Mouse (Mus musculus) lung, postnatal 25 days (tissue): ENCODE measurements around the gene Insrr.

Experiments used
- DNase-seq: peaks from one replicate; pipeline ENCODE4 v3.0.0; 2022; ENCODE audit warnings: low spot score

The Insrr gene

DNA sequence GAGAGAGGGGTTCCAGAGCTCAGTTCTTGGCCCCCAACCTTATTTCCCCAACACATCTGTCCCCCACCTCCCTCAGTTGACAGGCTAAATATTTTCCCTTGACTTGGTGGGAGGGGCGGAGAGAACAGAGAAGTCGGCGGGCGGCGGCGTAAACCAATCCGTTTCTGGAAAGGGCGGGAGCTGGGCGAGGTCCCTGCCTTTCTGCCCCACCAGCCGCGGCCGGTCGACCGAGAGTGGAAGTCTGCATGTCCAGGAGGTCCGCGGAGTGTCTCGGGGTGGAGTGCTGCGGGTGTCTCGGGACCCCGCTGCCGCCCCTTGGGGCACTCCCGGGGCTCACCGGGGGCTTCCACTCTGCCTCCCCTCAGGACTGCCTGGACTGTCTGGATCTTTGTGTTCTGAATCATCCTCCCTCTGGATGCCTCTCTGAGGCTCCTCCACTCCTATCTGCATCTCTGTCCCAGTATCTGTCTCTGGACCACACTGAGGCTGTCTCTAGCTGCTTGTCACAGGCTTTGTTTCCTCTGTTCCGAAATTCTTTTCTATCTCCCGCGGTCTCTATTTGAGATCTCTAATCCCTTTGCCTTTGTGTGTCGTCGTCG lies at the start of gene Insrr:
TSS of gene Insrr (plus strand) at position 216 of the 599 bp plus-strand sequence.
- peak; percentile 29 for DNase-seq

DNA sequence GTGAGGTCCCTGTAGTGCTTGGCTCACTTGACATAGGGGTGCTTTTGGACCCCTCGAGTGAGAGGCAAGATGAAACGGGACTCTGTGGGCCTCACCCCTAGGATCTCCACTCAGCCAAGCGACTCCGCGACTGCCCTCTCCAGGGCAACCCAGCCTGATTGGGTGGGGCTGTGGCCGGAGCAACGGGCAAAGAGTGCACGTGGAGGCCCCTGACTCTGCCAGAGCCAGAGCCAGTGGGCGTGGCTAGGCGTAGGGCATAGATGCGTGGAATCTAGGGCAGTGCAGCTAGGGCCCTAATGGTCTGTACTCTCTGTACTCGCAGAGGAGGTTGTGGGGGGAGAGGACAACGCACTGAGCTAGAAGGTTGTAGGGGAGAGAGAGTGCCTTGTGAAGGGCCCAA lies 48.3 kb upstream of the Insrr start, which contains the start of gene Lrrc71:
TSS of gene Lrrc71 (minus strand) at position 195 of the 400 bp plus-strand sequence.
- no peak for DNase-seq

GRCm38 (mm10) chr3:87749036-87749435 lies 47.7 kb upstream of the Insrr start:
- peak; percentile 64 for DNase-seq

DNA sequence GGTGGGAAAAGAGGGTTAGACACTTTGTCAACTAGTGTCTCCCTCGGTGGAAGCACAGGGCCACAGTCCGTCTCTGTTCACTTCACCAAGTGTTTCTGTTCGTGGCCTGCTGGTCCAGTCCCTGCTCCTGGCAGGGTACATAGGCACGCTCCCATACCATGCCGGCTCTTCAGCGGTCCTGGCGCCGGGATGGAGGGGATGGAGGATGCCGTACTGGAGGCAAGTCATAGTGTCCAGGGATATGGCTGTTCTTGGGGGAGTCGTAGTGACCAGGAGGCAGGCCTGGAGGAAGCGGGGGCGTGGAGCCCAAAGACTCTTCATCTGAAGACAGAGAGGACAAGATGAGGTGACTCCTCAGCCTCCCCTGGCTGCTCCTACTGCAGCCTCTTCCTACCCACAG lies 46.8 kb upstream of the Insrr start:
- no peak for DNase-seq

GRCm38 (mm10) chr3:87752567-87752966 lies 44.2 kb upstream of the Insrr start:
- DNase-seq = no peak

- no peak for DNase-seq
Measured at GRCm38 (mm10) chr3:87753829-87754228, 42.9 kb upstream of the Insrr start.

DNA sequence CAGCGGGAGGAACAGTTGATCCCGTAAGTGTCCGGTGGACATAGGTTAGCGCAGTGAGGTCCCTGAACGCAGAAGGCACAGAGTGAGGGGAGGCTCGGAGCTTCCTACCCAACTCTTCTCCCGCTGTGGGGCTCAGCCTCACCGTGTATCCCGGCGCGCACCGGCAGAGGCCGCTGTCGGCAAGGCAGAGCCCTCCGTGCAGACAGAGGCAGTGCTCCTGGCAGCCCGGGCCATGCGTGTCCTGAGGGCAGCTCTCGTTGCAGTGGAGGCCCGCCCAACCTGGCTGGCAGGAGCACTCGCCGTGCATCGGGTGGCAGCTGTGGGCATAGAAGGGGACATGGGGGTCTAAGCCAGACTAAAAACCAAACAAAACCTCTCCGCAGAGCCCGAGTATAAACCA lies 40.8 kb upstream of the Insrr start:
- peak; percentile 84 for DNase-seq

GRCm38 (mm10) chr3:87756488-87756887 lies 40.3 kb upstream of the Insrr start:
- DNase-seq = no peak

- DNase-seq = no peak
Measured at GRCm38 (mm10) chr3:87758641-87759040, 38.1 kb upstream of the Insrr start.

DNA sequence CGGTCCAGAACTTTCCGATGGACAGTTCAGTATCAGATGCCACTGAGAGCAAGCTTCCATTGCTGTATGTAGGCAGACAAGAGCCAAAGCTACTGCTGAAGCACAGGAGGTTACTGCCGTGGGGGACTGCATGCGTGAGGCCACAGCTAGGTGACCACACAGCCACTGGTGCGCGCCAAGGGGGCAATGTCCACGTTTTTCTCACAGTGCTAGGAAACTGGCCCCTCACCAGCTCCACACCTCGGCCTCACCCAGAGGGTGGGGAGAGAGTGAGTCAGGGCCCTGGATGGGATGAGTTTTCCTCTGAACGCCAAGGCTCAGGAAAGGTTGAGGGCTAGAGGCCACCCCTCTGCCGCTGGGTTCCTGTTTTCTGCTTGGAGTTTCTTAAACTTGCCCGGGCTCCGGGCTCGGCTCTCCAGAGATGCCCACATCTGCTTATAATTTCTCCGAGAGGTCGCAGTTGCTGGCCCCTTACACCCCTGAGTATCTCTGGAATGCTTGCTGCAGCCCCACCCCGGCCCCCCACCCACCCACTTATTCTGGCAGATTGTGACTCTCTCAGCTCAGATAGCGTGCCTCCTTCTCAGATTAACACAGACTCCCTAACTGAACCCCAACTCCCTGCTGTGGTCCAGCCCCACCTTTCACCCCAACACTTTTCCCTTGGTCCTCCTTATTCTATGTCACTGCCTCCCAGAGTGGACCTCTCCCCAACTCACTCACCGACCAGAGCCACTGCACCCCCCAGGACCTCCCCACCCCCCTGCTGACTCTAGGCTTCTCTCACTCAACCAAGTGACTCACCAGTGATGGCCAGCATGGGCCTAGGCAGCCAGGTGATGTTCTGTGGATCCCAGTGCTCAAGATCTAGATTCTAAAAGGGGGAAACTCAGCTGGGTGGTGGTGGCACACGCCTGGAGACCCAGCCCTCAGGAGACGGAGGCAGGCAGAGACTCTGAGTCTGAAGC lies 35.1 kb upstream of the Insrr start:
- no peak for DNase-seq

GRCm38 (mm10) chr3:87763202-87763601 lies 33.5 kb upstream of the Insrr start:
- DNase-seq = no peak

DNA sequence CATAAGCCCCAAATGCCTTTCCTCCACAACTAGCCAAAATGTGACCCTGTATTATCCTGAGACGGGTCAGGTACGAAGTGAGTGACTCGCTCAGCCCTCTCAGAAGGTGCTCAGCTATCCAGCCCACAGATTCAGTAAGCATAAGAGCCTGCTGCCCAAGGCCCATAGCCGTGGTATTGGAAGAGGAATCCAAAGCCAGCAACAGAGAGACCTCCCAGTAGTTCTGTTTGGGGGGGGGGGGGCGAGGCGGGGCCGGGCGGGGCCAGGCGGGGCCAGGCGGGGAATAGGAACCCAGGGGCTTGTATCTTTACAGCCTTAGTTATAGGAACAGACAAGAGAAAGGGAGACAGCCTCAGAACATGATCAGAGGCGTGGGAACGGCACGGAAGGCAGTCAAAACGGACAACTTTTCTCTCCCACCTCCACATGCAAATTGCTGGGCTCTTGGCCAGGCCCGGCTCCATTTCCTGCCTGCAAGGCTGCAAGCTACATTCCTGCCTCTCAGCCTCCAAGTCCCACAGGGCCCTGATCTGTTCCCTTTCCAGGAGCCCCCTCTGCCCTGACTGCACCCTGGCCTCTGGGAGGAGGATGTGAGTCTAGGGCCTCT lies 33.0 kb upstream of the Insrr start:
- DNase-seq = peak; percentile 56

DNA sequence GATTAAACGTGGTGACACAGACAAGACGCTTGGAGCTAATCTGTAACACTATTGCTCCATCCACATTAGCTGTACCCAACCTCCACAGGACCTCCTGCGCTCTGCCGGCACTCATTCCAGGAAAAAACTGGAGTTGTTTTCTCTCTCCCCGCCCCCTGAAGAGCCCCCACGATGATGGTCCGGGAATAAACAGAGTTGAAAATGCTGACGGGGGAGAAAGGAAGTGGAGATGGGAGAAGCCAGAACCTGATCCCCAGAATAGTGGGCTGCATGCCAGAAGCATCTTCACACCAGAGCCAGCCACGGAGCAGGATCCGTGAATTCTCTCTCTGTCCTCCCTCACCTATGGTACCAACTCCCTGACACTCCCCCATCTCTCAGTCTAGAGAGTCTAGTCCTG lies 32.2 kb upstream of the Insrr start:
- DNase-seq = no peak

- DNase-seq = peak; percentile 72
Measured at GRCm38 (mm10) chr3:87765091-87765490, 31.7 kb upstream of the Insrr start.

GRCm38 (mm10) chr3:87765631-87766283 lies 31.0 kb upstream of the Insrr start:
- DNase-seq = no peak

GRCm38 (mm10) chr3:87766284-87766667 lies 30.5 kb upstream of the Insrr start:
- DNase-seq = no peak

DNA sequence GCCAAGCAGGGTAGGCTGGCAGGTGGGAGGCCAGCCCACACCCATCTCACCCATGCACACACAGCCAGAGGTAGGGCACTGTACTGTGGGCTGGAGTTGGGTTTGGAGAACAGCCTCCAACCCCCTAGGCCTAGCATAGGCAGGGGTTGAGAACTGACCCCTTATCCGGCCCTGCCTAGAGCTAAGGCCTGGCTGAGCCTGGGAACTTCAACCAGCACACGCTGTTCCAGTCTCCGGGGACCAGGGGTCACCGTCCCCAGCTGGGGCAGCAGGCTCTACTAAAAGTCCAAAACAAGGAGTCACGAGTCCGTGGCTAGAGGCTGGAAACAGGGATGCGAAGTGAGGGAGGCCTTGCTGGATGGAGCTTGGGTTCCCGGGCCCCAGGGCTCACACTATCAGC lies 29.0 kb upstream of the Insrr start:
- peak; percentile 45 for DNase-seq

GRCm38 (mm10) chr3:87768431-87768830 lies 28.3 kb upstream of the Insrr start:
- no peak for DNase-seq

DNA sequence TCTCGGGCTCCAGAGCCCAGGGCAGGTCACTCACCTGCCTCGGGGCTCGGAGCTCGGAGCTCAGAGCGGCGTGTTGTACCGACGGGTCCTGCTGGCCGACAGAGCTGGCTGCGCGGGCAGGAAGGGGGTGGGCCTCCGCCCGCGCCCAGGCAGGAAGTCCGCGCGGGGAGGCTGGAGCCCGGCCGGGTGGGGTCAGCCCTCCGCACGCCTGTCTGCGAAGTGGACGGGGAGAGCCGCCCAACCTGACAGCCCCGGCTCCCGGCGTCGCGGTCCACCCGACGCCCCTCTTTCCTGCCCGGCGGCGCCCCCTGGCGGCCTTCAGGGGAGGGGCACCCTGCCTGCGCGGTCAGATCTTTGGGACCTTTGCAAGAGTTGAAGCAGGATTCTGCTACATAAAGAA lies 27.9 kb upstream of the Insrr start:
- DNase-seq = peak; percentile 89

DNA sequence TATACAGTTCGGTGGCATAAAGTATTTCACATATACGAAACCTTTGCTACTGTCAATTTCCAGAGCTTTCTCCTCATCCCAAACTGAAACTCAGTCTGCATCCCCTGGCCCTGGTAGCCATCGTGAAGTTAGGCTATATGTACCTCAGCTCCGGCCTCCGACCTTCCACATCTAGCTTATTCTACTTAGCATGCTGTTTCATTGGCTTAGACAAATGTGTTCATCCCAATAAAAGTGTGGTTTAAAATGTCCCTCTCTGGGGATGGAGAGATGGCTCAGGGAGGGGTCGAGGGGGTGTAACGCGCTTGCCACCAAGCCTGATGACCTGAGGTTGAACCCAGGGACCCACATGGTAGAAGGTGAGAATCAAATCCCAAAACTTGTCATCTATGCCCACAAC lies 27.2 kb upstream of the Insrr start:
- no peak for DNase-seq

GRCm38 (mm10) chr3:87770280-87770679 lies 26.5 kb upstream of the Insrr start:
- DNase-seq = peak; percentile 63

GRCm38 (mm10) chr3:87771088-87771487 lies 25.7 kb upstream of the Insrr start:
- no peak for DNase-seq
